Mouse (Mus musculus) neural tube, embryonic 12.5 days (tissue): Measurements from ENCODE around the gene Vhl. TPM values are rescaled to one million over a fixed set of nuclear protein-coding genes. Genes with fewer than 3 reads are reported as not detected.

Source experiments
- ATAC-seq: fragments of 200-750 bp; cut with Nextera tagmentation; 2 replicates; pipeline ENCODE4 v1.8.0; 2017; ENCODE audit warnings: low read depth, mild to moderate bottlenecking, moderate TSS enrichment, moderate library complexity; ENCODE audit not compliant: low FRiP score
- H3K27ac ChIP-seq: fragments of 300-500 bp; sonication (generic); 2 replicates; pipeline ENCODE4 v1.5.1; 2016
- H3K27me3 ChIP-seq: fragments of 300-500 bp; sonication (generic); replicated peaks from 2 replicates; pipeline ENCODE4 v1.6.1; 2016; ENCODE audit warnings: mild to moderate bottlenecking
- H3K36me3 ChIP-seq: fragments of 300-500 bp; sonication (generic); 2 replicates; pipeline ENCODE4 v1.6.1; 2016; ENCODE audit warnings: mild to moderate bottlenecking
- H3K4me1 ChIP-seq: fragments of 300-500 bp; sonication (generic); 2 replicates; pipeline ENCODE4 v1.6.1; 2016
- H3K4me2 ChIP-seq: fragments of 300-500 bp; sonication (generic); replicated peaks from 2 replicates; pipeline ENCODE4 v1.6.1; 2016; ENCODE audit warnings: mild to moderate bottlenecking
- H3K4me3 ChIP-seq: fragments of 300-500 bp; sonication (generic); 2 replicates; pipeline ENCODE4 v1.5.1; 2016
- H3K9ac ChIP-seq: fragments of 300-500 bp; sonication (generic); 2 replicates; pipeline ENCODE4 v1.6.1; 2016; ENCODE audit warnings: mild to moderate bottlenecking
- H3K9me3 ChIP-seq: fragments of 300-500 bp; sonication (generic); 2 replicates; pipeline ENCODE4 v1.6.1; 2016; ENCODE audit warnings: mild to moderate bottlenecking
- WGBS: fragments of 180-500 bp; shearing (Covaris S2); methylation state at CpG from one replicate; pipeline ENCODE4 v1.1.7; 2016; 5-methylcytosine and 5-hydroxymethylcytosine counted together
- polyA plus RNA-seq: library from polyadenylated mRNA; unstranded; fragments of >200 nt; fragmentation: Nextera tagmentation; extraction: Ambion mirVana; gene quantifications from 2 replicates; pipeline ENCODE4 v1.2.1, GENCODE M21; 2016

Gene Vhl
- 64.8 and 65.3 TPM in 2 replicates for polyA plus RNA-seq

- Histone ChIP-seq H3K36me3 (peaks cover 17% of the 10 kb centered on the region), H3K9ac (peak within 1 kb of the TSS; percentile 74), H3K27me3 (no peaks in the 10 kb centered on the region), H3K4me3 (peak within 1 kb of the TSS; percentile 71), H3K9me3 (no peaks in the 10 kb centered on the region), H3K27ac (peak within 1 kb of the TSS; percentile 44), H3K4me1 (peaks cover 15% of the 10 kb centered on the region), H3K4me2 (peak within 1 kb of the TSS; percentile 78)
- under 1% methylated on average over 75 of the region's 76 CpGs for WGBS
- ATAC-seq = peak; percentile 83
Measured at GRCm38 (mm10) chr6:113623941-113624751, at the start of gene Vhl. Gene Vhl (plus strand): TSS chr6:113623959.

GRCm38 (mm10) chr6:113576044-113576443 is 47.7 kb upstream of the Vhl start:
- no peak overlapping the region for H3K4me3 ChIP-seq
- H3K4me2 ChIP-seq = no peak overlapping the region
- no peak overlapping the region for H3K27ac ChIP-seq
- H3K9me3 ChIP-seq = no peaks in the 10 kb centered on the region
- H3K4me1 ChIP-seq = no peaks in the 10 kb centered on the region
- peaks cover 12% of the 10 kb centered on the region for H3K36me3 ChIP-seq
- WGBS = 98% methylated on average over 6 of the region's 6 CpGs
- no peak overlapping the region for H3K9ac ChIP-seq
- ATAC-seq = no peak
- H3K27me3 ChIP-seq = no peaks in the 10 kb centered on the region

- H3K4me1 ChIP-seq = no peaks in the 10 kb centered on the region
- H3K9ac ChIP-seq = no peak overlapping the region
- H3K27me3 ChIP-seq = no peaks in the 10 kb centered on the region
- H3K9me3 ChIP-seq = no peaks in the 10 kb centered on the region
- no peak overlapping the region for H3K4me2 ChIP-seq
- H3K4me3 ChIP-seq = no peak overlapping the region
- H3K27ac ChIP-seq = no peak overlapping the region
- no peak for ATAC-seq
- 93% methylated on average over 3 of the region's 3 CpGs for WGBS
- H3K36me3 ChIP-seq = peaks cover 9% of the 10 kb centered on the region
Measured at GRCm38 (mm10) chr6:113579306-113579705, 44.5 kb upstream of the Vhl start.

- Histone ChIP-seq H3K36me3 (no peaks in the 10 kb centered on the region), H3K4me3 (no peak overlapping the region), H3K9me3 (no peaks in the 10 kb centered on the region), H3K27me3 (no peaks in the 10 kb centered on the region), H3K4me2 (no peak overlapping the region), H3K9ac (no peak overlapping the region), H3K4me1 (no peaks in the 10 kb centered on the region), H3K27ac (no peak overlapping the region)
- no peak for ATAC-seq
- 96% methylated on average over 4 of the region's 4 CpGs for WGBS
Measured at GRCm38 (mm10) chr6:113583023-113583422, 40.7 kb upstream of the Vhl start.

- ATAC-seq = no peak
- Histone ChIP-seq H3K4me2 (no peak overlapping the region), H3K9me3 (no peaks in the 10 kb centered on the region), H3K27ac (no peak overlapping the region), H3K4me1 (no peaks in the 10 kb centered on the region), H3K36me3 (no peaks in the 10 kb centered on the region), H3K4me3 (no peak overlapping the region), H3K9ac (no peak overlapping the region), H3K27me3 (no peaks in the 10 kb centered on the region)
- WGBS = 91% methylated on average over 5 of the region's 5 CpGs
Measured at GRCm38 (mm10) chr6:113585065-113585464, 38.7 kb upstream of the Vhl start.

GRCm38 (mm10) chr6:113586466-113587183 is 37.1 kb upstream of the Vhl start:
- Histone ChIP-seq H3K4me1 (no peaks in the 10 kb centered on the region), H3K9me3 (no peaks in the 10 kb centered on the region), H3K27me3 (no peaks in the 10 kb centered on the region), H3K4me3 (no peak overlapping the region), H3K36me3 (no peaks in the 10 kb centered on the region), H3K27ac (no peak overlapping the region), H3K9ac (no peak overlapping the region), H3K4me2 (no peak overlapping the region)
- no peak for ATAC-seq
- 81% methylated on average over 5 of the region's 5 CpGs for WGBS

- WGBS = 91% methylated on average over 2 of the region's 2 CpGs
- no peak overlapping the region for H3K4me3 ChIP-seq
- no peaks in the 10 kb centered on the region for H3K27me3 ChIP-seq
- no peaks in the 10 kb centered on the region for H3K36me3 ChIP-seq
- H3K4me1 ChIP-seq = no peaks in the 10 kb centered on the region
- no peak overlapping the region for H3K4me2 ChIP-seq
- no peak for ATAC-seq
- H3K9me3 ChIP-seq = no peaks in the 10 kb centered on the region
- H3K9ac ChIP-seq = no peak overlapping the region
- H3K27ac ChIP-seq = no peak overlapping the region
Measured at GRCm38 (mm10) chr6:113592637-113593036, 31.1 kb upstream of the Vhl start.

GRCm38 (mm10) chr6:113597945-113598344 is 25.8 kb upstream of the Vhl start:
- Histone ChIP-seq H3K4me2 (no peak overlapping the region), H3K36me3 (no peaks in the 10 kb centered on the region), H3K4me1 (peaks cover 5% of the 10 kb centered on the region), H3K9me3 (no peaks in the 10 kb centered on the region), H3K9ac (no peak overlapping the region), H3K27ac (no peak overlapping the region), H3K4me3 (no peak overlapping the region), H3K27me3 (no peaks in the 10 kb centered on the region)
- ATAC-seq = no peak
- WGBS = 88% methylated on average over 4 of the region's 4 CpGs

GRCm38 (mm10) chr6:113599833-113600232 is 23.9 kb upstream of the Vhl start:
- H3K9ac ChIP-seq = no peak overlapping the region
- no peaks in the 10 kb centered on the region for H3K27me3 ChIP-seq
- ATAC-seq = no peak
- H3K27ac ChIP-seq = no peak overlapping the region
- no peak overlapping the region for H3K4me2 ChIP-seq
- H3K4me3 ChIP-seq = no peak overlapping the region
- H3K9me3 ChIP-seq = no peaks in the 10 kb centered on the region
- H3K36me3 ChIP-seq = no peaks in the 10 kb centered on the region
- H3K4me1 ChIP-seq = peaks cover 5% of the 10 kb centered on the region
- 84% methylated on average over 5 of the region's 5 CpGs for WGBS

GRCm38 (mm10) chr6:113600543-113601139 is 23.1 kb upstream of the Vhl start, which contains the start of gene Fancd2os:
Gene Fancd2os (minus strand): TSS chr6:113600715.
- Histone ChIP-seq H3K27me3 (no peaks in the 10 kb centered on the region), H3K4me2 (peak within 1 kb of the TSS; percentile 16; the same call in 1 of the 2 replicates), H3K27ac (no peak within 1 kb of the TSS), H3K4me1 (peaks cover 11% of the 10 kb centered on the region), H3K9ac (no peak within 1 kb of the TSS), H3K9me3 (no peaks in the 10 kb centered on the region), H3K36me3 (no peaks in the 10 kb centered on the region), H3K4me3 (no peak within 1 kb of the TSS)
- 37% methylated on average over 23 of the region's 23 CpGs for WGBS
- ATAC-seq = no peak

GRCm38 (mm10) chr6:113602821-113603220 is 20.9 kb upstream of the Vhl start:
- no peak overlapping the region for H3K4me3 ChIP-seq
- H3K36me3 ChIP-seq = no peaks in the 10 kb centered on the region
- no peak overlapping the region for H3K4me2 ChIP-seq
- no peaks in the 10 kb centered on the region for H3K27me3 ChIP-seq
- H3K27ac ChIP-seq = no peak overlapping the region
- WGBS = 91% methylated on average over 6 of the region's 6 CpGs
- no peak for ATAC-seq
- no peak overlapping the region for H3K9ac ChIP-seq
- H3K4me1 ChIP-seq = peaks cover 17% of the 10 kb centered on the region
- H3K9me3 ChIP-seq = no peaks in the 10 kb centered on the region

GRCm38 (mm10) chr6:113603993-113604392 is 19.8 kb upstream of the Vhl start:
- Histone ChIP-seq H3K27ac (no peak overlapping the region), H3K27me3 (no peaks in the 10 kb centered on the region), H3K4me1 (peaks cover 17% of the 10 kb centered on the region), H3K9ac (peak overlapping the region; percentile 89; the same call in 1 of the 2 replicates), H3K4me2 (peak overlapping the region; percentile 91), H3K36me3 (peaks cover 3% of the 10 kb centered on the region; the same call in 1 of the 2 replicates), H3K4me3 (peak overlapping the region; percentile 95), H3K9me3 (no peaks in the 10 kb centered on the region)
- 52% methylated on average over 12 of the region's 12 CpGs for WGBS
- ATAC-seq = peak; percentile 29
